Mouse (Mus musculus): Measurements from ENCODE around the gene P4hb. TPM values are rescaled to one million over a fixed set of nuclear protein-coding genes. Genes with fewer than 3 reads are reported as not detected.

P4hb gene
- polyA plus RNA-seq, 1 experiment from 2014 or later, result 670 TPM

- Histone ChIP-seq H3K4me1 (peaks cover 24% of the 10 kb centered on the region), H3K9me3 (no peaks in the 10 kb centered on the region), H3K36me3 (peaks cover 12% of the 10 kb centered on the region), H3K27ac (peak overlapping the region; percentile 49), H3K27me3 (ENCODE audit: insufficient read depth, poor library complexity, severe bottlenecking) (peaks cover 3% of the 10 kb centered on the region; the same call in 1 of the 2 replicates), H3K4me3 (0 out of 2 replicates have a peak overlapping the region, but pooled peaks have one; percentile 9)
- DNase-seq (ENCODE audit: low spot score), result no peak
- WGBS, result 33% methylated on average over 7 of the region's 7 CpGs
These were observed 18.2 kb downstream of the P4hb start for GRCm38 (mm10) chr11:120554834-120555233.

GRCm38 (mm10) chr11:120552736-120553135 is 20.3 kb downstream of the P4hb start:
- Histone ChIP-seq H3K27me3 (ENCODE audit: insufficient read depth, poor library complexity, severe bottlenecking) (peaks cover 3% of the 10 kb centered on the region; the same call in 1 of the 2 replicates), H3K4me3 (no peak overlapping the region), H3K36me3 (no peaks in the 10 kb centered on the region), H3K27ac (no peak overlapping the region), H3K4me1 (peaks cover 38% of the 10 kb centered on the region), H3K9me3 (no peaks in the 10 kb centered on the region)
- no peak for DNase-seq (ENCODE audit: low spot score)
- 70% methylated on average over 5 of the region's 5 CpGs for WGBS

GRCm38 (mm10) chr11:120550810-120551440 is 22.1 kb downstream of the P4hb start, which contains the start of gene Ppp1r27:
TSS of gene Ppp1r27 (minus strand) at chr11:120551132.
- peak within 1 kb of the TSS; percentile 98 for H3K27ac ChIP-seq
- H3K4me1 ChIP-seq, result peaks cover 45% of the 10 kb centered on the region
- H3K27me3 ChIP-seq (ENCODE audit: insufficient read depth, poor library complexity, severe bottlenecking), result peaks cover 3% of the 10 kb centered on the region; the same call in 1 of the 2 replicates
- H3K9me3 ChIP-seq, result no peaks in the 10 kb centered on the region
- H3K36me3 ChIP-seq, result peaks cover 2% of the 10 kb centered on the region; the same call in 1 of the 2 replicates
- DNase-seq (ENCODE audit: low spot score), result no peak
- peak within 1 kb of the TSS; percentile 91 for H3K4me3 ChIP-seq
- 86% methylated on average over 28 of the region's 28 CpGs for WGBS

GRCm38 (mm10) chr11:120549986-120550809 is 22.9 kb downstream of the P4hb start:
- WGBS, result 73% methylated on average over 11 of the region's 11 CpGs
- Histone ChIP-seq H3K36me3 (peaks cover 9% of the 10 kb centered on the region), H3K4me3 (peak overlapping the region; percentile 91), H3K9me3 (no peaks in the 10 kb centered on the region), H3K27ac (peak overlapping the region; percentile 98), H3K27me3 (ENCODE audit: insufficient read depth, poor library complexity, severe bottlenecking) (no peaks in the 10 kb centered on the region), H3K4me1 (peaks cover 46% of the 10 kb centered on the region)
- no peak for DNase-seq (ENCODE audit: low spot score)

GRCm38 (mm10) chr11:120549168-120549945 is 23.7 kb downstream of the P4hb start, which contains the start of gene Mcrip1:
TSS of gene Mcrip1 (minus strand) at chr11:120549727.
- H3K9me3 ChIP-seq, result no peaks in the 10 kb centered on the region
- no peaks in the 10 kb centered on the region for H3K27me3 ChIP-seq (ENCODE audit: insufficient read depth, poor library complexity, severe bottlenecking)
- peaks cover 17% of the 10 kb centered on the region for H3K36me3 ChIP-seq
- H3K4me3 ChIP-seq, result peak within 1 kb of the TSS; percentile 91
- 1% methylated on average over 71 of the region's 87 CpGs for WGBS
- peak within 1 kb of the TSS; percentile 98 for H3K27ac ChIP-seq
- H3K4me1 ChIP-seq, result peaks cover 39% of the 10 kb centered on the region
- peak; percentile 91 for DNase-seq (ENCODE audit: low spot score)

GRCm38 (mm10) chr11:120548786-120549167 is 24.3 kb downstream of the P4hb start:
- no peak for DNase-seq (ENCODE audit: low spot score)
- no peaks in the 10 kb centered on the region for H3K27me3 ChIP-seq (ENCODE audit: insufficient read depth, poor library complexity, severe bottlenecking)
- peak overlapping the region; percentile 98 for H3K27ac ChIP-seq
- 25% methylated on average over 7 of the region's 7 CpGs for WGBS
- H3K4me3 ChIP-seq, result peak overlapping the region; percentile 91
- peaks cover 39% of the 10 kb centered on the region for H3K4me1 ChIP-seq
- H3K9me3 ChIP-seq, result no peaks in the 10 kb centered on the region
- peaks cover 23% of the 10 kb centered on the region for H3K36me3 ChIP-seq

GRCm38 (mm10) chr11:120548214-120548613 is 24.8 kb downstream of the P4hb start:
- Histone ChIP-seq H3K27ac (peak overlapping the region; percentile 98; the same call in 1 of the 2 replicates), H3K9me3 (no peaks in the 10 kb centered on the region), H3K27me3 (ENCODE audit: insufficient read depth, poor library complexity, severe bottlenecking) (no peaks in the 10 kb centered on the region), H3K4me1 (peaks cover 39% of the 10 kb centered on the region), H3K36me3 (peaks cover 29% of the 10 kb centered on the region), H3K4me3 (peak overlapping the region; percentile 91)
- 83% methylated on average over 3 of the region's 3 CpGs for WGBS
- no peak for DNase-seq (ENCODE audit: low spot score)

GRCm38 (mm10) chr11:120547469-120547868 is 25.6 kb downstream of the P4hb start:
- H3K9me3 ChIP-seq, result no peaks in the 10 kb centered on the region
- H3K4me3 ChIP-seq, result no peak overlapping the region
- no peaks in the 10 kb centered on the region for H3K27me3 ChIP-seq (ENCODE audit: insufficient read depth, poor library complexity, severe bottlenecking)
- DNase-seq (ENCODE audit: low spot score), result no peak
- 65% methylated on average over 2 of the region's 2 CpGs for WGBS
- H3K4me1 ChIP-seq, result peaks cover 45% of the 10 kb centered on the region
- H3K27ac ChIP-seq, result no peak overlapping the region
- H3K36me3 ChIP-seq, result peaks cover 36% of the 10 kb centered on the region

GRCm38 (mm10) chr11:120545964-120546363 is 27.1 kb downstream of the P4hb start:
- no peak overlapping the region for H3K27ac ChIP-seq
- H3K36me3 ChIP-seq, result peaks cover 43% of the 10 kb centered on the region
- no peaks in the 10 kb centered on the region for H3K27me3 ChIP-seq (ENCODE audit: insufficient read depth, poor library complexity, severe bottlenecking)
- DNase-seq (ENCODE audit: low spot score), result no peak
- no peaks in the 10 kb centered on the region for H3K9me3 ChIP-seq
- 92% methylated on average over 3 of the region's 3 CpGs for WGBS
- no peak overlapping the region for H3K4me3 ChIP-seq
- peaks cover 51% of the 10 kb centered on the region for H3K4me1 ChIP-seq

- Histone ChIP-seq H3K4me1 (peaks cover 45% of the 10 kb centered on the region), H3K9me3 (no peaks in the 10 kb centered on the region), H3K27ac (no peak overlapping the region), H3K4me3 (0 out of 2 replicates have a peak overlapping the region, but pooled peaks have one; percentile 0), H3K27me3 (ENCODE audit: insufficient read depth, poor library complexity, severe bottlenecking) (peaks cover 14% of the 10 kb centered on the region; the same call in 1 of the 2 replicates), H3K36me3 (peaks cover 43% of the 10 kb centered on the region)
- WGBS, result 73% methylated on average over 6 of the region's 6 CpGs
- no peak for DNase-seq (ENCODE audit: low spot score)
These were observed 30.7 kb downstream of the P4hb start for GRCm38 (mm10) chr11:120542376-120542775.

GRCm38 (mm10) chr11:120541907-120542306 is 31.1 kb downstream of the P4hb start:
- Histone ChIP-seq H3K36me3 (peaks cover 43% of the 10 kb centered on the region), H3K27me3 (ENCODE audit: insufficient read depth, poor library complexity, severe bottlenecking) (peaks cover 19% of the 10 kb centered on the region; the same call in 1 of the 2 replicates), H3K27ac (no peak overlapping the region), H3K9me3 (no peaks in the 10 kb centered on the region), H3K4me1 (peaks cover 43% of the 10 kb centered on the region), H3K4me3 (no peak overlapping the region)
- no peak for DNase-seq (ENCODE audit: low spot score)
- 25% methylated on average over 4 of the region's 4 CpGs for WGBS

GRCm38 (mm10) chr11:120539285-120540014 is 33.6 kb downstream of the P4hb start:
- H3K27me3 ChIP-seq (ENCODE audit: insufficient read depth, poor library complexity, severe bottlenecking), result peaks cover 40% of the 10 kb centered on the region
- no peaks in the 10 kb centered on the region for H3K9me3 ChIP-seq
- peak overlapping the region; percentile 78 for H3K27ac ChIP-seq
- peak overlapping the region; percentile 12; the same call in 1 of the 2 replicates for H3K4me3 ChIP-seq
- peaks cover 41% of the 10 kb centered on the region for H3K4me1 ChIP-seq
- peaks cover 26% of the 10 kb centered on the region for H3K36me3 ChIP-seq
- WGBS, result 32% methylated on average over 10 of the region's 10 CpGs
- no peak for DNase-seq (ENCODE audit: low spot score)

Measured in heart, embryonic 10.5 days (tissue).